Mouse (Mus musculus): Measurements from ENCODE around the gene Reps1. TPM values are rescaled to one million over a fixed set of nuclear protein-coding genes. Genes with fewer than 3 reads are reported as not detected.

The Reps1 gene
- polyA plus RNA-seq (2017; shearing (Covaris generic)), result 113 TPM

DNA sequence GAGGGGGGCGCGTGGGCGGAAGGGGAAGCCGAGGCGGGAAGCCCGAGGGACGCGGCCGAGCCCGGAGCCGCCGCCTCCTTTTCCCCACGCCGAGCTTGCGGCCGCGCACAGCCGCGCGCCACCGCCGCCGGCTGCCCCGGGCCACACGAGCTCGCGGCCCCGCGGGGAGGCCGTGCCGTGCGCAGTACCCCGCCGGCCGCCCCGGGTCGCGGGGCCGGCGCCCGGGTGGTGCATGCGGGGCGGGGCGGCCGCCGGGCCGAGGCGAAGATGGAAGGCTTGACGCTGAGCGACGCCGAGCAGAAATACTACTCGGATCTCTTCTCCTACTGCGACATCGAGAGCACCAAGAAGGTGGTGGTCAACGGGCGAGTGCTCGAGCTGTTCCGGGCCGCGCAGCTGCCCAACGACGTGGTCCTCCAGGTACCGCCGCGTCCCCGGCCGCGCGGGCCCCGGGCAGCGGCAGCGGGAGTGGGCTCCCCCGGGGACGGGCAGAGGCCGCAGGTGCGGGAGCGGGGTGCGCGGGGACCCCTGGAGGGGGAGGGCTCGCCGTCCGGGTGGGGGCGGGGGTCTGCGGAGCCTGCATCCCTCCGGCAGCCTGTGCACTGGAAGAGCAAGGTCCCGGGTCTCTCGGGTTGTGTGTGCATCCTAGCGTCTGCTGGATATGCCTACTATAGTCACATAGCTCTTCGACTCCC is at the start of gene Reps1:
TSS of gene Reps1 (plus strand) at position 166 of the 695 bp plus-strand sequence.

GRCm38 (mm10) chr10:18022741-18023347 is 32.8 kb upstream of the Reps1 start, which contains the start of gene Abracl:
Gene Abracl (minus strand): TSS chr10:18023288.

Other genes starting within 250 kb of the Reps1 start
- 170 TPM for gene Heca, start 107.8 kb upstream of the Reps1 start, polyA plus RNA-seq (2017; shearing (Covaris generic))
- gene Abracl, start 32.6 kb upstream of the Reps1 start, polyA plus RNA-seq (2017; shearing (Covaris generic)), result 240 TPM
- 1.5 TPM for gene Ect2l, start 155.0 kb downstream of the Reps1 start, polyA plus RNA-seq (2017; shearing (Covaris generic))
- gene Ccdc28a, start 179.1 kb downstream of the Reps1 start, polyA plus RNA-seq (2017; shearing (Covaris generic)), result 40.3 TPM